Mouse (Mus musculus) intestine, embryonic 14.5 days (tissue): ENCODE data around the gene Cadm2. TPM values are rescaled to one million over a fixed set of nuclear protein-coding genes. Genes with fewer than 3 reads are reported as not detected.

Experiments used
- ATAC-seq: fragments of 200-750 bp; cut with Nextera tagmentation; replicated peaks from 2 replicates; pipeline ENCODE4 v1.8.0; 2017; ENCODE audit warnings: low read depth, moderate number of reproducible peaks, moderate TSS enrichment, moderate library complexity; ENCODE audit not compliant: low FRiP score, low TSS enrichment
- DNase-seq: peaks from one replicate; pipeline ENCODE4 v3.0.0-alpha.2; 2018; ENCODE audit warnings: low spot score
- H3K27ac ChIP-seq: fragments of 300-500 bp; sonication (generic); 2 replicates; pipeline ENCODE4 v1.5.1; 2014; ENCODE audit warnings: low read depth, mild to moderate bottlenecking, control low read depth
- H3K27me3 ChIP-seq: fragments of 300-500 bp; sonication (generic); replicated peaks from 2 replicates; pipeline ENCODE4 v1.6.1; 2014; ENCODE audit warnings: low read length, control low read depth; ENCODE audit not compliant: control insufficient read depth, insufficient read depth
- H3K36me3 ChIP-seq: fragments of 300-500 bp; sonication (generic); 2 replicates; pipeline ENCODE4 v1.6.1; 2014; ENCODE audit warnings: low read length, control low read depth; ENCODE audit not compliant: control insufficient read depth, insufficient read depth
- H3K4me1 ChIP-seq: fragments of 300-500 bp; sonication (generic); replicated peaks from 2 replicates; pipeline ENCODE4 v1.6.1; 2014; ENCODE audit warnings: low read length, control low read depth, mixed read lengths; ENCODE audit not compliant: control insufficient read depth, insufficient read depth
- H3K4me2 ChIP-seq: fragments of 300-500 bp; sonication (generic); 2 replicates; pipeline ENCODE4 v1.6.1; 2014; ENCODE audit warnings: low read length
- H3K4me3 ChIP-seq: fragments of 300-500 bp; sonication (generic); 2 replicates; pipeline ENCODE4 v1.5.1; 2014; ENCODE audit warnings: low read depth, low read length, control low read depth, mixed read lengths
- H3K9ac ChIP-seq: fragments of 300-500 bp; sonication (generic); 2 replicates; pipeline ENCODE4 v1.6.1; 2014; ENCODE audit warnings: mild to moderate bottlenecking, low read length
- H3K9me3 ChIP-seq: fragments of 300-500 bp; sonication (generic); 2 replicates; pipeline ENCODE4 v1.6.1; 2016; ENCODE audit warnings: low read length, control low read depth; ENCODE audit not compliant: control insufficient read depth
- WGBS: fragments of 180-500 bp; shearing (Covaris S2); extraction: QIAGEN DNeasy Blood & Tissue Kit; methylation state at CpG from one replicate; pipeline ENCODE4 v1.1.7; 2014; 5-methylcytosine and 5-hydroxymethylcytosine counted together
- polyA plus RNA-seq: library from polyadenylated mRNA; unstranded; fragments of >200 nt; fragmentation: Nextera tagmentation; extraction: Ambion mirVana; gene quantifications from 2 replicates; pipeline ENCODE4 v1.2.1, GENCODE M21; 2014

Gene Cadm2
- polyA plus RNA-seq, 1 experiment from 2014 or later: 0.91 TPM

DNA sequence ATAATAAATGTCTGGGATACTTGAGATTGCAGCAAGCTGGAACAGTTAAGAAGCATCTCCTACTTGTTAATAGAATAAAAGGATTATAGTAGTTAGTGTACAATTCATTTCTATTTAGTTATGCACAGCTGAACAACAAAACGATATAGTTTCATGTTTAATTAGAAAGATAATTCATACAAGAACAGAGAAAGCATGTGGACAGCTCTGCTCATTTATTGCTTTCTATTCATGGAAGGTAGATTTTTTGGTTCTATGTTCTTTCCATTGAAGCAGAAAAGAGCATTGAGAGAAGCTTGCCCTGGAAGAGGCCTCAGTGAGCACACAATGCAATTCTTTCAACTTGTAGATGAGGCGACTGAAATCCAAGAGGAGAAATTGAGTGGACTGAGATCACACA, 623.2 kb downstream of the Cadm2 start:
- Histone ChIP-seq H3K9me3 (no peaks in the 10 kb centered on the region), H3K4me3 (no peak overlapping the region), H3K9ac (no peak overlapping the region), H3K27me3 (no peaks in the 10 kb centered on the region), H3K36me3 (no peaks in the 10 kb centered on the region), H3K27ac (no peak overlapping the region), H3K4me2 (no peak overlapping the region), H3K4me1 (no peaks in the 10 kb centered on the region)
- no peak for ATAC-seq
- WGBS: 76% methylated on average over 2 of the region's 2 CpGs
- DNase-seq: no peak

- Histone ChIP-seq H3K4me2 (no peak overlapping the region), H3K27ac (no peak overlapping the region), H3K9ac (no peak overlapping the region), H3K9me3 (no peaks in the 10 kb centered on the region), H3K27me3 (no peaks in the 10 kb centered on the region), H3K4me3 (no peak overlapping the region), H3K36me3 (no peaks in the 10 kb centered on the region), H3K4me1 (no peaks in the 10 kb centered on the region)
- DNase-seq (no peak), ATAC-seq (no peak)
- WGBS: 93% methylated on average over 6 of the region's 6 CpGs
Observed at GRCm38 (mm10) chr16:66987741-66988140, 633.0 kb downstream of the Cadm2 start.

GRCm38 (mm10) chr16:66986879-66987278, 633.8 kb downstream of the Cadm2 start:
- ATAC-seq: no peak
- Histone ChIP-seq H3K9me3 (no peaks in the 10 kb centered on the region), H3K4me1 (no peaks in the 10 kb centered on the region), H3K4me2 (no peak overlapping the region), H3K9ac (no peak overlapping the region), H3K27ac (no peak overlapping the region), H3K27me3 (no peaks in the 10 kb centered on the region), H3K4me3 (no peak overlapping the region), H3K36me3 (no peaks in the 10 kb centered on the region)
- no peak for DNase-seq
- WGBS: 70% methylated on average over 7 of the region's 7 CpGs

GRCm38 (mm10) chr16:66970912-66971311, 649.8 kb downstream of the Cadm2 start:
- DNase-seq: no peak
- no peak overlapping the region for H3K9ac ChIP-seq
- H3K4me3 ChIP-seq: no peak overlapping the region
- H3K9me3 ChIP-seq: no peaks in the 10 kb centered on the region
- H3K27ac ChIP-seq: no peak overlapping the region
- no peak for ATAC-seq
- H3K27me3 ChIP-seq: no peaks in the 10 kb centered on the region
- H3K4me1 ChIP-seq: no peaks in the 10 kb centered on the region
- no peaks in the 10 kb centered on the region for H3K36me3 ChIP-seq
- WGBS: 29% methylated on average over 3 of the region's 3 CpGs
- no peak overlapping the region for H3K4me2 ChIP-seq

GRCm38 (mm10) chr16:66969520-66970144, 651.1 kb downstream of the Cadm2 start:
- H3K4me2 ChIP-seq: no peak overlapping the region
- ATAC-seq (no peak), DNase-seq (no peak)
- 77% methylated on average over 11 of the region's 11 CpGs for WGBS
- H3K9ac ChIP-seq: no peak overlapping the region
- no peaks in the 10 kb centered on the region for H3K4me1 ChIP-seq
- H3K36me3 ChIP-seq: no peaks in the 10 kb centered on the region
- no peak overlapping the region for H3K27ac ChIP-seq
- no peaks in the 10 kb centered on the region for H3K9me3 ChIP-seq
- no peaks in the 10 kb centered on the region for H3K27me3 ChIP-seq
- H3K4me3 ChIP-seq: no peak overlapping the region

DNA sequence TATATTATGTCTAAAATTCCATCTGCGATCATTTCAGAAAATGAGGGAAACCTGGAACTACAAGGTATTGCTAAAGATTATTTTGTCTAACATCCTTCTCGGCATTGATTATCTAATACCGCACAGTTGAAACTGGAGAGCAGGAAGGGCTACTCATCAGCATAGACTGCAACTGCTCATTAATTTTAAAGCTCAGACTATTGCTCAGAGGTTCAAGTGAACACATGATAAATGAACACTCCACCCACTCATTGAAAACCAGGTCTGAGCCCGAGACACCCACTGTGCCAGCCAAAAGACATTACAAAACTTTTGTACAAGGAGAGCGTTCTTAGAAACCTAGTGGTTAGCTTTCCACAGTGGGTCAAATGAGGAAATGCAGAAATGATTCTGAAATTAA, 652.4 kb downstream of the Cadm2 start:
- no peak overlapping the region for H3K9ac ChIP-seq
- H3K4me2 ChIP-seq: no peak overlapping the region
- WGBS: 82% methylated on average over 5 of the region's 5 CpGs
- H3K36me3 ChIP-seq: no peaks in the 10 kb centered on the region
- H3K9me3 ChIP-seq: no peaks in the 10 kb centered on the region
- no peaks in the 10 kb centered on the region for H3K4me1 ChIP-seq
- no peak for DNase-seq
- H3K27ac ChIP-seq: no peak overlapping the region
- H3K4me3 ChIP-seq: no peak overlapping the region
- no peaks in the 10 kb centered on the region for H3K27me3 ChIP-seq
- no peak for ATAC-seq

DNA sequence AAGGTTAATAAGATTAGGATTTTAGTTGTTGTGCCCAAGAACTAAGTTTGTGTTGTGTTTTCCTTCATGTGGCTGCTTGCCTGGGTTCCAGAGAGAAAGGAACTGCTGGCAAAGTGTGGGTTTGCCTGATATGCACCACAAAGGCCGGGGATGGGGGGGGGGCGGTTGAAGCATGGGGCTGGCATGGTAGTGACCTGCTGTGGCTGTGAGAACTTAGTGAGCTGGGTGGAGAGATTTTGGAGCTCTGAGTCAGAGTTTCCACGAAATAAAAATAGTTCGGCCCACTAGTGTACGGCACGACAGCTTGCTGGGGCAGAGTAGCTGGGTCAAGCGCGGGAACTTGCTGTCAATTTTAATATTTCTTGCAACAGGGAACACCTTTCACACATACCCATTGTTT, 653.0 kb downstream of the Cadm2 start:
- H3K4me2 ChIP-seq: no peak overlapping the region
- no peaks in the 10 kb centered on the region for H3K4me1 ChIP-seq
- ATAC-seq: no peak
- WGBS: 83% methylated on average over 8 of the region's 8 CpGs
- H3K27ac ChIP-seq: no peak overlapping the region
- H3K4me3 ChIP-seq: no peak overlapping the region
- H3K9me3 ChIP-seq: no peaks in the 10 kb centered on the region
- no peak overlapping the region for H3K9ac ChIP-seq
- DNase-seq: no peak
- H3K27me3 ChIP-seq: no peaks in the 10 kb centered on the region
- no peaks in the 10 kb centered on the region for H3K36me3 ChIP-seq

DNA sequence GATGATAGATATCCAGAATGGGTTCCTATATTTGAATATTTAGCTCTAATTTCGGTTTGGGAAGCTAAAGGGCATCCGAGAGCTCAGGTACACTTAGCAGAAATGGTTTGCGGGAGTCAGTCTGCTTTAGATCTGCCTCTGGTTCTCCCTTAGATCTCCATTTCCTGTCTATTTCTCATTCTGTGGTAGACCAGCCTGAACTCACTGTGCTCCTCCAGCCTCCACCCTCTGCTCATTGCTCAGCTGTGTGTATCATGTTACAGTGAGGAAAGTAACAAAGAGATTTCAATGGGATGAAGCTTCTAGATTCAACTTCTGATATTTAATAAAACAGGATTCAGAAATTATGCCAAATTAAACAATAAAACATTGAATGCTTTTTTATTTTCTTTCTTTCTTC, 661.6 kb downstream of the Cadm2 start:
- Histone ChIP-seq H3K9me3 (no peaks in the 10 kb centered on the region), H3K36me3 (no peaks in the 10 kb centered on the region), H3K4me3 (no peak overlapping the region), H3K4me1 (no peaks in the 10 kb centered on the region), H3K27ac (no peak overlapping the region), H3K4me2 (no peak overlapping the region), H3K9ac (no peak overlapping the region), H3K27me3 (no peaks in the 10 kb centered on the region)
- ATAC-seq (no peak), DNase-seq (no peak)
- 37% methylated on average over 3 of the region's 3 CpGs for WGBS

GRCm38 (mm10) chr16:66955876-66956275, 664.8 kb downstream of the Cadm2 start:
- WGBS: 79% methylated on average over 2 of the region's 2 CpGs
- no peak overlapping the region for H3K27ac ChIP-seq
- no peak overlapping the region for H3K4me3 ChIP-seq
- no peaks in the 10 kb centered on the region for H3K27me3 ChIP-seq
- H3K36me3 ChIP-seq: no peaks in the 10 kb centered on the region
- DNase-seq (no peak), ATAC-seq (no peak)
- H3K4me1 ChIP-seq: no peaks in the 10 kb centered on the region
- H3K9ac ChIP-seq: no peak overlapping the region
- no peak overlapping the region for H3K4me2 ChIP-seq
- no peaks in the 10 kb centered on the region for H3K9me3 ChIP-seq
